13 mouse cellular contexts compared by ENCODE assay signal in the genomic region with DNA sequence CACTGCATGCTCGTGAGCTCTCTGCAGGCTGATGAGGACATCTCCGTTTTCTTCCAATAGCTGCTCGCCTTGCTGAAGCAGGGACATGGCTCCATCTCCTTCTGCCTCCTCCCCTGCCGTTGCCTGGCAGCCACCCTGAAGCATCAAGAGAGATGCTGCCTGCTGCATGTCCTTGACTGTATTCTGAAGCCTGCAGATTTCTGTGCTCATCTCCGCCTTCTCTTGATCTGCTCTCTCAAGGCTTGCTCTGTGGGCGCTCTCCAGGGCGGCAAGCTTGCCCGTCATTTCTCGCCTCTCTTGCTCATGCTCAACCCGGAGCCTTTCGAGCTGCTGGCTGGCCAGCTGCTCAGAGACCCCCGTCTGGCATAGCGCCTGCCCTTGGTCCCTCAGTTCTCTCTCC. TPM values are rescaled to one million over a fixed set of nuclear protein-coding genes. Genes with fewer than 3 reads are reported as not detected.
DNase-seq lines count a peak whose midpoint lies in the region; ATAC-seq and TF ChIP-seq lines count a peak whose summit lies in the region.
"Had no signal": no experiment of that assay in that cellular context is flagged by ENCODE, and none has a peak within 500 bp of the region (broad histone marks: within the 10 kb centered on the region; RNA-seq: fewer than 3 reads in every experiment).

No protein-coding gene starts in this region.

- no peak for ATAC-seq in midbrain, embryonic 13.5 days
- ATAC-seq: intestine, embryonic 15.5 days had no signal

- H3K4me1 ChIP-seq in cerebellum, adult 2 months (ENCODE audit: control insufficient read depth, insufficient read depth, low read length) = no peaks in the 10 kb centered on the region
- H3K4me1 ChIP-seq in midbrain, embryonic 10.5 days = no peaks in the 10 kb centered on the region
- H3K4me1 ChIP-seq in midbrain, embryonic 13.5 days (replicated peaks) = no peaks in the 10 kb centered on the region
- H3K4me1 ChIP-seq: intestine, embryonic 15.5 days had no signal

- H3K4me3 ChIP-seq in cerebellum, adult 2 months (replicated peaks; ENCODE audit: insufficient read depth, low read depth, low read length) = peak overlapping the region; percentile 43
- H3K4me3 ChIP-seq in midbrain, embryonic 10.5 days = no peak overlapping the region
- H3K4me3 ChIP-seq in midbrain, embryonic 13.5 days (replicated peaks) = no peak overlapping the region
- H3K4me3 ChIP-seq: intestine, embryonic 15.5 days; liver, embryonic 13.5 days; myocyte had no signal

- WGBS in cerebellum, adult 2 months = 44% methylated on average over 13 of the region's 13 CpGs
- WGBS in midbrain, embryonic 10.5 days = 93% methylated on average over 13 of the region's 13 CpGs
- WGBS in midbrain, embryonic 13.5 days = 91% methylated on average over 13 of the region's 13 CpGs

- H3K4me2 ChIP-seq in midbrain, embryonic 13.5 days (replicated peaks) = no peak overlapping the region
- H3K4me2 ChIP-seq: intestine, embryonic 15.5 days; liver, embryonic 13.5 days had no signal

- no peaks in the 10 kb centered on the region for H3K27me3 ChIP-seq in cerebellum, adult 2 months (ENCODE audit: control insufficient read depth, insufficient read depth, low read length)
- H3K27me3 ChIP-seq in midbrain, embryonic 10.5 days (ENCODE audit: low read depth, poor library complexity, severe bottlenecking) = no peaks in the 10 kb centered on the region
- no peaks in the 10 kb centered on the region for H3K27me3 ChIP-seq in midbrain, embryonic 13.5 days
- H3K27me3 ChIP-seq: intestine, embryonic 15.5 days; liver, embryonic 13.5 days had no signal

- no peak for TF ChIP-seq CTCF in cerebellum, adult 2 months (IDR thresholded peaks at IDR 0.05; ENCODE audit: borderline replicate concordance, insufficient read depth, low read depth, low read length)

- TF ChIP-seq POLR2A in cerebellum, adult 2 months (IDR thresholded peaks at IDR 0.05; ENCODE audit: borderline replicate concordance, insufficient read depth, low read length) = no peak

- H3K9me3 ChIP-seq in midbrain, embryonic 10.5 days (replicated peaks) = no peaks in the 10 kb centered on the region; the same call in 1 of the 2 replicates
- no peaks in the 10 kb centered on the region for H3K9me3 ChIP-seq in midbrain, embryonic 13.5 days
- H3K9me3 ChIP-seq: intestine, embryonic 15.5 days; liver, embryonic 13.5 days had no signal

- no peak for DNase-seq in cerebellum, adult 2 months
- no peak for DNase-seq in cerebellum, adult 11-12 months
- no peak for DNase-seq in midbrain, embryonic 10.5 days (ENCODE audit: low spot score)
- peak; percentile 73 to 79 for DNase-seq in left cerebral cortex, postnatal 36 days (ENCODE audit: low spot score in 2 of 2)
- no peak for DNase-seq in natural killer cell, adult 2 months (ENCODE audit: low spot score in 2 of 2)
- no peak for DNase-seq in retina, postnatal 1 day
- no peak for DNase-seq in gastrocnemius, postnatal 10 days
- DNase-seq: kidney, postnatal 4 days; liver, embryonic 13.5 days had no signal

- intact Hi-C loops in left cerebral cortex, postnatal 36 days (cut with DNase I) = loop anchor here (10.0 kb wide), 2 partner anchors 59 to 309 kb away; a partner anchor contains a TSS

- H3K9ac ChIP-seq in midbrain, embryonic 13.5 days (replicated peaks) = no peak overlapping the region
- H3K9ac ChIP-seq: intestine, embryonic 15.5 days; liver, embryonic 13.5 days had no signal

- no peak overlapping the region for H3K27ac ChIP-seq in cerebellum, adult 2 months (ENCODE audit: insufficient read depth, low read length)
- H3K27ac ChIP-seq in midbrain, embryonic 10.5 days (replicated peaks) = 0 out of 2 replicates have a peak overlapping the region, but pooled peaks have one; percentile 14
- no peak overlapping the region for H3K27ac ChIP-seq in midbrain, embryonic 13.5 days
- H3K27ac ChIP-seq: intestine, embryonic 15.5 days; liver, embryonic 13.5 days; macrophage had no signal

- H3K36me3 ChIP-seq in midbrain, embryonic 10.5 days = peaks cover 65% of the 10 kb centered on the region
- peaks cover 77% of the 10 kb centered on the region for H3K36me3 ChIP-seq in midbrain, embryonic 13.5 days

RNA-seq across cellular contexts. Expression of a gene that starts 56.6 kb away (rescaled TPM):
- polyA plus RNA-seq in cerebellum, adult 2 months (2012; rRNA removed) = 20.8 and 22.5 TPM in 2 replicates
- polyA plus RNA-seq in midbrain, embryonic 10.5 days (2016; fragmentation: Nextera tagmentation; extraction: Ambion mirVana) = 2.4 and 3.9 TPM in 2 replicates
- 1.5 and 2.8 TPM in 2 replicates for polyA plus RNA-seq in midbrain, embryonic 13.5 days (2015; fragmentation: Nextera tagmentation; extraction: Ambion mirVana)
- 10 to 100 TPM; 18.8 to 22.2 TPM for total RNA-seq in left cerebral cortex, postnatal 36 days (2021)
- total RNA-seq in gastrocnemius, postnatal 10 days (2021) = 10 to 100 TPM; 36.0 to 48.8 TPM

Comparison
In these comparisons a context has a peak if more than half of its experiments do, and no peak if none do; other contexts are left out.
1. DNase-seq: peak in left cerebral cortex, postnatal 36 days (2 of 2); none in cerebellum, adult 2 months (0 of 2), cerebellum, adult 11-12 months (single experiment), midbrain, embryonic 10.5 days (single experiment), natural killer cell, adult 2 months (0 of 2), retina, postnatal 1 day (single experiment) and gastrocnemius, postnatal 10 days (single experiment).